Mouse (Mus musculus) ovary, adult 18-20 months (tissue): ENCODE measurements around the gene Spsb3.

ENCODE experiments used
- DNase-seq: peaks from one replicate; pipeline ENCODE4 v3.0.0; 2022; ENCODE audit warnings: low spot score, mixed read lengths

Spsb3 gene

DNA sequence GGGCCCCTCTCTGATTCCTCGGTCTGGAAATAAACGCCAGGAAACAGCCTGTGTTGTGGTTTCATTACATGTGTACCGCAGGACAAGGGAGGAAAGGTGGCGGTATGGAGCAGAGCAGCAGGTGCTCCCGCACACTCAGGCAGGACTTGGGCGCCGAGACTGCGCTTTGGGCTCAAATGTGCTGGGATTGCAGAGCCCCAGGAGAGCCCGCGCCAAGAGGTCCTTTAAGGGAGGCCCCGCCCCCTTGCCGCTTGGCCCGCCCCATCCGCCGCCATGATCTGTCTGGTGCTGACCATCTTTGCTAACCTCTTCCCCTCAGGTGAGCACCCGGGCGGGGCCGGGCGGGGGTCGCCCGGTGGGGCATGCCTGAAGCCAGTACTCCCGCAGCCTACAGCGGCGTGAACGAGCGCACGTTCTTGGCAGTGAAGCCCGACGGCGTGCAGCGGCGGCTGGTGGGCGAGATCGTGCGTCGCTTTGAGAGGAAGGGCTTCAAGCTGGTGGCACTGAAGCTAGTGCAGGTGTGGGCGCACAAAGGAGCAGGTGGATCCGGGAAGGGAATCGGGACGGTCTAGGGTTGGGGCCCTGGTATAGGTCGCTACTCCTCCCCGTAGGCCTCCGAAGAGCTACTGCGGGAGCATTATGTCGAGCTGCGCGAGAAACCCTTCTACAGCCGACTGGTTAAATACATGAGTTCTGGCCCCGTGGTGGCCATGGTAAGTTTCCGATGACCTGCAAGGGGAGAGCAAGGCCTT lies 10.0 kb downstream of the Spsb3 start, which contains the start of gene Nme3:
Gene Nme3, plus strand, starts transcription at position 260 of the 752 bp plus-strand sequence.
- DNase-seq: peak; percentile 59

GRCm38 (mm10) chr17:24896993-24897269 lies 10.5 kb downstream of the Spsb3 start:
- no peak for DNase-seq

GRCm38 (mm10) chr17:24897600-24897999 lies 11.2 kb downstream of the Spsb3 start:
- DNase-seq: no peak

GRCm38 (mm10) chr17:24898041-24898854 lies 11.8 kb downstream of the Spsb3 start:
- DNase-seq: peak; percentile 1

DNA sequence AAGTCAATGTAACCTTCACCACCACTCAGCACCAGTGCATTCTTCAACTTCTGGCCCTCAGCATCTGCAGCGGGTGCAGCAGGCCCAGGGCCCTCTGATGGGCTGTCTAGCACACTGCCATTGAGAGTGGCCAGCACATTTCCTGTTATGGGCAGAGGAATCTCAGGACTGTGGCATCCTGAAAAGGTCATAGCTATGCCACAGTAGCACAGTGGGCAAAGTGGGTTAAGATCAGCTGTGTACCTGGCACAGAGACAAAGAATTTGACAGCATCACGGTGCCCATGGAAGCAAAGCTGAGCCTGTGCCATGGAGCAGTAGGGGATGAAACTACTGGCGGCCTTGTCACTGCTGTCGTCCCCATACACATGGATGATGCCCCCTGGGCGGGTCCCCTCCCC lies 12.7 kb downstream of the Spsb3 start:
- no peak for DNase-seq

DNA sequence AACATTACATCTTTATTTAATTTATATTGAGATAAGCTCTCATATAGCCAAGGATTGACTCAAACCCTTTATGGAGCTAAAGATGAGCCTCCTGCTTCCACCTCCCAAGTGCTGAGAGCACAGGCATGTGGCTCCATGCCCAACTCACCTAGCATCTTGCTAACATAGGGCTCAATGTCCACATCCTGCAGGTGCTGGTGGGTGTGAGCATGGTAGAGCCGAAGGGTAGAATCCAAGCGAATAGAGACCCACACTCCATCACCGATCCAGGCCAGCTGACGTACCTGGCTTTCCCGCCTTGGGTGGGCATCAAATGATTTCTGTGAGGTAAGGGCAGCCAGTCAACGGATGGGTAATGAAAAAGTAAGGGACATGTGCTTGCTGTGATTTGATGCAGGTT lies 13.6 kb downstream of the Spsb3 start:
- DNase-seq: no peak

DNA sequence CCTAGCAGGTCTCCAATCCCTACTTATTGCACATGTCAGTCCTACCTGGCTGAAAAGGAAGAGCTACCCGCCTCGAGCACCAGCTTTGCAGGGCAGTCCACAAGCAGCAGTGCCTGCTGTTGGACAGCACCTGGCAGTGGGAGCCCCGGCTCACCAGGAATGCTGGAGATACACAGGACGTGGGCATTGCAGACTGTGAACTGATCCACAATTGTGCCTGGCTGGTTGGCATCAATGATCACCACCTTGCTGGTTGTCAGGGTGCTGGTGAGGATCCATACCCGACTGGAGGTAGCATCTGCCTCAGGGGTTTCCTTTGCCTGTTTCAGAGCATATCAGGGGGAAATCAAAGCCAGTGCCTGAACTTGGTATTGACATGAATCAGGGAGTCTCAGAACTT lies 15.7 kb downstream of the Spsb3 start:
- DNase-seq: no peak

- no peak for DNase-seq
These were observed 16.4 kb downstream of the Spsb3 start for GRCm38 (mm10) chr17:24902671-24903474.

DNA sequence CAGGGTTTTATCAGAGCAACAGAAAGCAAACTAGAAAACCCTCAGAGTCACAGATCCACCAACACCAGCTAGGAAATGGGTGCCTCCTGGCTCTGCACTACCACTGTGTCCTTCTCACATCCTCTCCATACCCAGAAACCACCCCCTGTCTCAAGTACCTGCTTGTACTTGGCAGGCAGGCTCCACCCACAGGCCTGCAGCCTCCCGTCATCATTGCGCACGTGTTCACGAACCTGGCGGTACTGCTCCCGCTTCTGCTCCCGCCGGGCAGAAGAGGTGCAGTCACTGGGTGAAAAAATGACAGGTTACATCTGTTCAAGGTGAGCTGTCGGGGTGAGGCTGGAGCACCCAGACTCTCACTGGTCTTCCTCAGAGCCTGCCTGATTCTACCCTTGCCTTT lies 17.3 kb downstream of the Spsb3 start:
- DNase-seq: no peak

GRCm38 (mm10) chr17:24907591-24907990 lies 21.1 kb downstream of the Spsb3 start:
- DNase-seq: no peak

GRCm38 (mm10) chr17:24913984-24914383 lies 27.5 kb downstream of the Spsb3 start:
- no peak for DNase-seq

DNA sequence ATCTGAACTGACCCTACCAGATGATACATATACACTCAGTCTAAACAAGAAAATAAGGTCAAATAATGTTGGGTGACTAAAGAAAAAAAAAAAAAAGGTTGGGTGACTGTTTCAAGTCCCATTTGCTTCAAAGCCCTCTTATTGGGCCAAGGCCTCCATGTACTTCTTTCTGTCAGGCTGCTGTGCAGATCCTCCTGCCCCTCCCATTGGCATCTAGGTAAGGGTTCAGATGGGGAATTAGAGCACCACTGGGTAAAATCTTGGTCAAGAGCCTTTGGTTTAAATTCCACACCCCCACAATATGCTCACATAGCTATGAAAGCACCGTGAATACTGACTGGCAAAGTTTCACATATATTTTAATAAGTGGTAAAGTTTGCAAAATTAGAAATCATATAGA lies 36.8 kb downstream of the Spsb3 start:
- no peak for DNase-seq

DNA sequence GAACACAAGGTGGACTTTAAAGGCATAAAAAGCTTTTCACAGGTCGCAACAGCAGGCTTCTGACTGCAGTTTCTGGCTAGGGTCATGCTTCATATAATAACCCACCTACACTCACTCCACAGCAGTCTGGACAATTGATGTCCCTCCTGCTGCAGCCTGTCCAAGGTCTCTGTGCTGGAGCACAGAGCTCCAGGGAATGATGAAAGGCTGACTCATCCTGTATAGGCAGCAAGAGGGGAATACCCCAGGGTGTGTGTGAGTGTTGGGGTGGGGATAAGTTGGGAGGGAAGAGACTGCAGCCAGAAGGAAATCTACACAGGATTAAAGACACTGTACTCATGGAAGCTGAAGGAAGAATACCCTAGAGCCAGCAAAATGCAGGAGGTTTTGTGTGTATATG lies 43.1 kb downstream of the Spsb3 start:
- peak; percentile 10 for DNase-seq

DNA sequence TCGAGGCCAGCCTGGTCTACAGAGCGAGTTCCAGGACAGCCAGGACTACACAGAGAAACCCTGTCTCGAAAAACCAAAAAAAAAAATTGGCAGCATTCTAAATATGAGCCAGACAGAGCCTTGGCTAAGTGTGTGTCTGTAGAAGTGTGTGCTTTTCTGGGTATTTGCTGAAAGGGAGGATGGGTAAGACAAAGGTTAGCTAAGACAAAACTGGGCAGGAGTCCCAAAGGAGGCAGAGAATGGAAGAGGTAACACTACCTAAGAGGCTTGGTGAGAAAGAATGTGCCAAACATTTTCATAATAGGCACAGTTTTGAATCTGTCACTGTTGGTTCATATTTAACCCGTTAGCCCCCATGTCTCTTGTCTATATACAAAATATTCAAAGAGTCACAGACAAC lies 46.0 kb downstream of the Spsb3 start:
- no peak for DNase-seq

DNA sequence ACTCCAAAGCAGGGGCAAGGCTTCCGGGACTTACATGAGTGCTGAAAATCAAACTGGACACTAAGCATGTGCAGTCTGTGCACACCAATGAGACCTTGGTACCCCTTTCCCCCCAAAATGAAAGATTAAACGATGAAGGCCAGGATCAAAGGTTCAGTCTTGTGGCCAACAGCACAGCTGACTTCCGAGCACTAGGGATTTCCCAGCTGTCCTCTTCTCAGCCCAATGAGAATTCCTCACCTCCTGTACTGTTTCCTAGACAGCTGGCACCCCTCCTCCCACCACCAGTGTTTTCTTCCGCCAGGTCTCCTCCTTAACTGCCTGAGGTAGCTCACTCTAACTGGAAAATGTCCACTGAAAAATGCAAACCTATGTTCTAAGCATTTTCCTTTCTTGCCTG lies 46.7 kb downstream of the Spsb3 start:
- DNase-seq: no peak

DNA sequence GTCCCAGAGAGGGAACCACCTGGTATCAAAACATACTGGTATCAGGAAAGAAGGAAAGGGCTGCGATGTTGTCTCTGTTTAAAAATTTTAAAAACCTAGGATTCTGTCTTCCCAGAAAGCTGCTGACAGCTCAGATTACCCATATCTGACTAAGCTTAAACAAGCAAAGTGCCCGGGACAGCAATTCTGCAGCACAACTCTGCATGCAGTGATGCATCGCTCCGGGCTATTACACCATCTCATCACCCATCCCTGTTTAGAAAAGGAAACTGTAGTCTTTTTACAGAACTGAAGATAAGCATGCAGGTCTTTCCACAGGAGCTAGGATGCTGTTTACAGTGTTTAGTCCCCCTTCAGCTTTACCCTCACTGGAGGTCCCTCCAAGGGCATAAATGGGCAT lies 48.5 kb downstream of the Spsb3 start:
- no peak for DNase-seq

DNA sequence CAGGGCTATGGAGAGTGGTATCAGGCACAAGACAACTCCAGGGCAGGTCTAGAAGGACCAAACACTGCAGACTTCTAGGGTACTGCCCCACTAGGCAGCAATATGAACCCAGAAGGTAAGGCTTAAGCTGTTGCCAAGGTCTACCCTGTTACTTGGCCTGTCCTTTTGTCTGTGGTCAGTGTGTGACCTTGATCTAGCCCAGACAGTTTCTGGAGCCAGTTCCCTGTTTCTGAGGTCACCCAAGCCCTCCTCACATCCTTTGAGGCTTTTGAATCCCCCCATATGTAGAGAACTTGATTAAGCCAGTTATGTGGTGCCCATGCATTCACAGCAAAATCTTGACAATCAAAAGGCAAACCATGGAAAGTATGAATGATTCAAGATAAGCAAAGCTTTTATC lies 49.2 kb downstream of the Spsb3 start:
- no peak for DNase-seq

GRCm38 (mm10) chr17:24936259-24937237 lies 50.1 kb downstream of the Spsb3 start, which contains the start of gene Mapk8ip3:
Mapk8ip3 (minus strand) TSS chr17:24936977.
- DNase-seq: peak; percentile 89

- DNase-seq: no peak
These were observed 50.8 kb downstream of the Spsb3 start for GRCm38 (mm10) chr17:24937266-24937665.
